Mouse (Mus musculus): ENCODE data around the gene Ntng1.

DNA sequence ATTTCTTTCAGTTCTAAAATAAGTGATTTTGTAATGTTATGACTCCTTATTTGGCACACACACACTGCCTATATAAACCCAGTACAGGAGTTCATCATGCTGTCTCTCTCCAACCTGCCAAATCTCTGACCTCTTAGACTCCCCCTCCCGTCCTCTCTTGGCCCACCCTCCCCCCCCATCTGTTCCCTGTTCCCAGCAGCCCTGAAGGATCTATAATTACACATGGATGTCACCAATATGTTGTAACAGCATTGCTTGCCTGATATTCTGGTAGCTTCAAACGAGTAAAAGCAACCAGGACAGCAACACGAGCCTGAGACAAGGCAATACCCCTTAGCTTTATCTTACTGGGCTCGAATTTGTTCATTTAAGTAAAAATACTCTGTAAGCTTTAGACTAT lies 220.0 kb downstream of the Ntng1 start:
- TF ChIP-seq CTCF (IDR thresholded peaks at IDR 0.05; ENCODE audit: control insufficient read depth, insufficient read depth, insufficient read length) (no peak), MYOD1 (IDR thresholded peaks at IDR 0.05; ENCODE audit: control insufficient read depth, insufficient read length, low read depth) (no peak), MYOG (IDR thresholded peaks at IDR 0.05; ENCODE audit: control insufficient read depth, extremely low read depth, insufficient read length) (no peak), USF1 (IDR thresholded peaks at IDR 0.05; ENCODE audit: low read depth) (no peak)
